Mouse (Mus musculus) hindbrain, embryonic 13.5 days (tissue): ENCODE measurements around the gene Bend5. TPM values are rescaled to one million over a fixed set of nuclear protein-coding genes. Genes with fewer than 3 reads are reported as not detected.

Experiments
- ATAC-seq: fragments of 200-750 bp; cut with Nextera tagmentation; 2 replicates; pipeline ENCODE4 v1.8.0; 2017; ENCODE audit warnings: moderate TSS enrichment; ENCODE audit not compliant: low FRiP score
- H3K27ac ChIP-seq: fragments of 300-500 bp; sonication (generic); 2 replicates; pipeline ENCODE4 v1.5.1; 2015; ENCODE audit warnings: inconsistent platforms, mild to moderate bottlenecking, moderate library complexity
- H3K27me3 ChIP-seq: fragments of 300-500 bp; sonication (generic); 2 replicates; pipeline ENCODE4 v1.6.1; 2015; ENCODE audit warnings: mild to moderate bottlenecking, inconsistent platforms
- H3K36me3 ChIP-seq: fragments of 300-500 bp; sonication (generic); 2 replicates; pipeline ENCODE4 v1.6.1; 2015; ENCODE audit warnings: mild to moderate bottlenecking, inconsistent platforms
- H3K4me1 ChIP-seq: fragments of 300-500 bp; sonication (generic); replicated peaks from 2 replicates; pipeline ENCODE4 v1.6.1; 2015; ENCODE audit warnings: inconsistent platforms
- H3K4me2 ChIP-seq: fragments of 300-500 bp; sonication (generic); 2 replicates; pipeline ENCODE4 v1.6.1; 2015; ENCODE audit warnings: inconsistent platforms, mild to moderate bottlenecking, moderate library complexity
- H3K4me3 ChIP-seq: fragments of 300-500 bp; sonication (generic); 2 replicates; pipeline ENCODE4 v1.5.1; 2015; ENCODE audit warnings: mild to moderate bottlenecking, inconsistent platforms
- H3K9ac ChIP-seq: fragments of 300-500 bp; sonication (generic); 2 replicates; pipeline ENCODE4 v1.6.1; 2015; ENCODE audit warnings: mild to moderate bottlenecking, inconsistent platforms
- H3K9me3 ChIP-seq: fragments of 300-500 bp; sonication (generic); 2 replicates; pipeline ENCODE4 v1.6.1; 2016; ENCODE audit warnings: inconsistent platforms
- WGBS: fragments of 180-500 bp; shearing (Covaris S2); methylation state at CpG from one replicate; pipeline ENCODE4 v1.1.7; 2015; 5-methylcytosine and 5-hydroxymethylcytosine counted together
- polyA plus RNA-seq: library from polyadenylated mRNA; unstranded; fragments of >200 nt; fragmentation: Nextera tagmentation; extraction: Ambion mirVana; gene quantifications from 2 replicates; pipeline ENCODE4 v1.2.1, GENCODE M21; 2015

Bend5 gene
- polyA plus RNA-seq, 1 experiment from 2014 or later, result 74.9 TPM

DNA sequence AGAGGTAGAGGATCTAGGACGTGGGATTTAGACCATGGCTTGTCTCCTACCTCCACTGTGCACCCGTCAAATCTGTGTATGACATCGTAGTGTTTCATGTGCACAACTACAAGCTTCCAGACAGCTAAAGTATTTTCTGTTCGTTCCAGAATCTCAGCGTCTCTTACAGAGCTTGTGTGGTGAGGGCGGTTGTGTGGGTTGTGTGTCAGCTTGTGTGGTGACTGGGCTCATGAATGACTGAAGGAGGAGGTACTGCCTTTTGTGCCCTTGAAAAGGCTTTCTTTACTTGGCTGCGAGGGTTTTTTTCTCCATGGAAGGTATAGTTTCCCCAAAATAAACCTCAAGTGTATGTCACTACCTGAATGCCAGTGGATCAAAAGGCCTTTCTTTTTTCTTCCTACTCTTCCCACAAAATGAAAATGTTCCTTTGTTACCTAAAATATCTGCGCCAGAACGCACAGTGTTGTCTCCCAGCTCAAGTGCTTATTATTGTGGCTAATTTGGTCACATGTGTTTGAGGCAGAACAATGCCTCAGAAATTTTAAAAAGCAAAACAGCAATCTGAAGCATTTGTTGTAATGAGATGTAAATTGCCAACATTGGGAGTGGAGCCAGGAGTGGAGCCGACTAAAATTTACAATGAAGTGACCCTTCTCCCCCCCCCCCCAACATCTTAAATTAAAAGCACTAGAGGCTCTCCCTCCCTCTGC lies 29.3 kb downstream of the Bend5 start:
- no peaks in the 10 kb centered on the region for H3K27me3 ChIP-seq
- peak overlapping the region; percentile 86 for H3K27ac ChIP-seq
- no peak overlapping the region for H3K9ac ChIP-seq
- no peak overlapping the region for H3K4me3 ChIP-seq
- peaks cover 47% of the 10 kb centered on the region for H3K4me1 ChIP-seq
- WGBS, result 33% methylated on average over 10 of the region's 10 CpGs
- ATAC-seq, result peak; percentile 60
- no peak overlapping the region for H3K4me2 ChIP-seq
- H3K9me3 ChIP-seq, result no peaks in the 10 kb centered on the region
- H3K36me3 ChIP-seq, result peaks cover 25% of the 10 kb centered on the region

DNA sequence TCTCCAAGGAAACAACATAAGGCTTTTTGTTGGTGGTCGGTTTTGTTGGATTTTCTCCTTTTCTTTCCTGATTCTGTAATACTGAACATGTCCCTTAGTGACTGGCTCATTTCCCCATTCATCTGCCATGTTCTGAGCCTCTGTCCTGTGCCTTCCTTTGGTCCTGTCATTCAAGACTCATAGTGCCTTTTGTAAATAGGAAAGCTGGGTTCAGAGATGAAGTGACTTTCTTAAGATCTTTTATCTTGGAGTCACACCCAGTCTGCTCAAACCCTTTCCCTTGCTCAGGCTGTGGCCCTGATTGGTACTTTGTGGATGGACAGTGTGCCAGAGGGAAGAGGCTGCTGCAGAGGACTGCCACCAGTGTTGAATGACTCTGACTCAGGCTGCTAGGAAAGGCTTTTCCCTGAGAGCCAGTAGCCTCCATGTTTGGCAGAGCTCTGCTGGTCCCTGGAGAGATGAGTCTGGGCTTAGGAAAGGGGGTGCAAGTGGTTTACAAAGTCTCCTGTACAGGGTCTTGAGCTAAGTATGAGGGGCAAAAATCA lies 29.9 kb downstream of the Bend5 start:
- WGBS, result 27% methylated on average over 1 of the region's 1 CpGs

DNA sequence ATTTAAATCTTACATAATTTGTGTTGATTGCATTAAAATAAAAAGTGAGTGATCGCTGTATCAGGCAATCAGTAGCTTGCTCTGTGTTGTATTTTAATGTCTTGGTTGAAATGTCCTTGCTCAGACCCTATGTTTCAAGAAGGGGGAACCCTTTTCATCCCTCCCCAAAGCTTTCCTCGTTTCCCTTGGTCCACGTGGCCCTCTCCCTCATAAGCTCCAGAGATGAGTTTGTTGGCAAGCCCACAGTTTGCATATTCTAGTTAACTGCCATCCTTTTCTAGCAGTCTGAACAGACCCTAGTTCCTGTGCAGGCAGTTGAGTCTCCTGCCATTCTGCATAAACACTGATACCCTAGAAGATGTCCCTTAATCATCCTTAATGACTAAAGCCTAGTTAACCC lies 33.1 kb downstream of the Bend5 start:
- Histone ChIP-seq H3K4me2 (no peak overlapping the region), H3K9me3 (no peaks in the 10 kb centered on the region), H3K27me3 (no peaks in the 10 kb centered on the region), H3K36me3 (peaks cover 60% of the 10 kb centered on the region), H3K4me3 (no peak overlapping the region), H3K4me1 (peaks cover 27% of the 10 kb centered on the region), H3K27ac (no peak overlapping the region), H3K9ac (no peak overlapping the region)
- WGBS, result 91% methylated on average over 3 of the region's 3 CpGs
- no peak for ATAC-seq

More for the DNA sequence above, 29.9 kb downstream of the Bend5 start:
- peaks cover 47% of the 10 kb centered on the region for H3K4me1 ChIP-seq
- H3K36me3 ChIP-seq, result peaks cover 31% of the 10 kb centered on the region
- no peak overlapping the region for H3K4me3 ChIP-seq
- ATAC-seq, result peak; percentile 79
- no peak overlapping the region for H3K4me2 ChIP-seq
- H3K9ac ChIP-seq, result no peak overlapping the region
- no peaks in the 10 kb centered on the region for H3K27me3 ChIP-seq
- H3K9me3 ChIP-seq, result no peaks in the 10 kb centered on the region
- peak overlapping the region; percentile 86 for H3K27ac ChIP-seq

DNA sequence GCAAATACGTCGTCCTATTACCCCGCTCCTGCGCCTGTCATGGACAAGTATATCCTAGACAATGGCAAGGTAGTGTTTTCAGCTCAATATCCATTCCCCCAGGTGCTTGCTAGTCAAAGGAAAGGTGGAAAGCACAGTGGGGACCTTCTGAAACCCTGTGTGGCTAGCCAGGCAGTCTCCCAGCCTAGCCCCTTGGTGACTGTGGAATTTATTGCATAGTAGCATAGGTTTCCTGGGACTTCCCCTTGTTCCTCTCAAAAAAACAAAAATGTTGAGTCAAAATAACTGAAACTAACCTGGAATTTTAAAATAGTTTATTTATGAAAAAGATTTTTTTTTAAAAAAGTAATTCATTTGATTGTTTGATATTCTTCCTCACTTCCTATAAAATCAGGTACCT lies 33.8 kb downstream of the Bend5 start:
- Histone ChIP-seq H3K27me3 (no peaks in the 10 kb centered on the region), H3K4me1 (peaks cover 20% of the 10 kb centered on the region), H3K4me2 (no peak overlapping the region), H3K9me3 (no peaks in the 10 kb centered on the region), H3K4me3 (no peak overlapping the region), H3K9ac (no peak overlapping the region), H3K36me3 (peaks cover 65% of the 10 kb centered on the region), H3K27ac (no peak overlapping the region)
- ATAC-seq, result no peak
- over 99% methylated on average over 4 of the region's 4 CpGs for WGBS

DNA sequence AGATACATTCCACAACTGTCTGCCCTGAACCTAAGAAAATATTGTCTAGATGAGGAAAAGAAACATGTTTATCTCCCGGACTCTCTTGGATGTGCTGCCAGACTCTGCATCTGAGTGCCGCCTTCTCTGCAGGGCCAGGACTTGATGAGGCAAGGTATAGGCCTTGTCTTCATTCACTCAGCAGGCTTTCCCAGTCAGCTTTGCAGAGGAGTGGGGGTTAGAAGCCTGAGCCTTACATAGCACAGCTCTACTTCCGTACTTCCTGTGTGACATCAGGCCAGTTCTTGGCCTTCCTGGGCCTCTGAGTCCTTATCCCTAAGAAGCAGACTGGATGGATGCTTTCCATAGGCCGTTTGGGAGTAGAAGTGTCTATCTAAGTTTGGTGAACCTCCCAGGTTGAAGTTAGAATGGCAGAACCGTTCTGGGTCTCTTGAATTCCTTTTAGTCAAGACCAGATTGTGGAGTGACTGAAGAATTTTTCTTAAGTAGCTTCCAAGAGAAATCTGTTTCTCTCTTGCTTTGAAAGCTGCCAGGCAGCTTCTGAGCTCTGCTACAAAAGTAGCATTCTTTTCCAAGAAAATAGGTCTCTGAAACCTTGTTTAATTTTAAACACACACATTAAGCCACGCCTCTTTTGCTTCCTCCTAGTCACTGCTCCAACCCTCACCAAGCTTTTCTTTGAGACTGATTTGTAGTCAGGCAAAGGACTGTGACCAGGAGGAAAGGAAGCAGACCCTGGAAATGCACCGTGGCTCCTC lies 34.8 kb downstream of the Bend5 start:
- H3K4me2 ChIP-seq, result no peak overlapping the region
- H3K27me3 ChIP-seq, result no peaks in the 10 kb centered on the region
- 86% methylated on average over 7 of the region's 7 CpGs for WGBS
- ATAC-seq, result no peak
- peaks cover 75% of the 10 kb centered on the region for H3K36me3 ChIP-seq
- H3K9ac ChIP-seq, result no peak overlapping the region
- no peak overlapping the region for H3K27ac ChIP-seq
- peaks cover 11% of the 10 kb centered on the region for H3K4me1 ChIP-seq
- H3K4me3 ChIP-seq, result no peak overlapping the region
- no peaks in the 10 kb centered on the region for H3K9me3 ChIP-seq

DNA sequence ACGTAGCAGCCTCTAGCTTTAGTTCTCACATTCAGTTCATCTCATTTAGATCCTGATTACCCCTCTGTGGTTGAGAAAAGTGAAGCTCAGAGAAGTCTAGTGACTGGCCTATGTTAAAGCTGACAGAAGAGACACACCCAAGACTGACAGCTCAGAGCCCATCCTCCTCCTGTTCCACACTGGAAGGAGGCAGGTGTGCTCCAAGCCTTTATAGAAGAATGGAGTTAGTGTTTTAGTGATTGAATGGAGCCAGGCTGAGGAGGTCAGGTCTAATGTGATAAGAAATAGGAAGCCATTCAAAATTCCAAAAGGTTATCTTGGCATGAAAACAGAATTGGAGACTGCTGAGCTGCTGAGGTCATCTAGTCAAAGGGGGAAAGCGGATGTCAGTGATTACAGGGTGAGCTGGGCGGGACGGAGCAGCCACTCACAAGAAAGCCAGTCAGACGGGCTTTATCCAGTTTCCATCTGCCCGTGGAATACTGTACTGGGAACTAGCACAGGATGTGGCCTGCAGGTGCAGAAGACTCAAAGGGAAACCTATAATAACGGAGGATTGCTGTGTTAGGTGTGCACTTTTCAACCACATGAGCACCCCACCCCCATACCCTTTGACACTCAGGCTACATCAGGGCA lies 36.6 kb downstream of the Bend5 start:
- Histone ChIP-seq H3K4me3 (no peak overlapping the region), H3K9me3 (no peaks in the 10 kb centered on the region), H3K27ac (no peak overlapping the region), H3K27me3 (no peaks in the 10 kb centered on the region), H3K36me3 (peaks cover 84% of the 10 kb centered on the region), H3K4me1 (peaks cover 16% of the 10 kb centered on the region), H3K4me2 (no peak overlapping the region), H3K9ac (no peak overlapping the region)
- ATAC-seq, result no peak
- 80% methylated on average over 7 of the region's 7 CpGs for WGBS

DNA sequence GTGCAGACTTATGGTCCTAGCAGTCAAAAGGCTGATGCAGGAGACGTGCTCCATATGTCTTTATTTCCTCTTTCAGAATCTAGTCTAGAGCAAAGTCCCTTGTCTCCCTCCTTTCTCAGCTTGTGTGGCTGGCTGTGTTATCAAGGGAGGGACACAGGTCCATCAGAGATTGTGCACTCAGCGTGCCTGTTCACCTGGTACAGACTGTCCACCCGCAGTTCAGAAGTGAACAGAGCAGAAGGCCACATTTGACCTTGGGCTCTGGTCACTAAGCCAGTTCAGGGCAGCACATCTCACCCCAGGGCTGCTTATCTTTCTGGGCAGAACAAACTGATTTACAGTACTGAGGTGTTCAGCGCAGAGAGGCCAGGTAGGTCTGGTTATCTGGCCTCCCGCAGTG lies 37.4 kb downstream of the Bend5 start:
- ATAC-seq, result no peak
- Histone ChIP-seq H3K27me3 (no peaks in the 10 kb centered on the region), H3K36me3 (peaks cover 82% of the 10 kb centered on the region), H3K9ac (no peak overlapping the region), H3K4me3 (no peak overlapping the region), H3K4me1 (peaks cover 24% of the 10 kb centered on the region), H3K27ac (no peak overlapping the region), H3K4me2 (no peak overlapping the region), H3K9me3 (no peaks in the 10 kb centered on the region)
- 91% methylated on average over 5 of the region's 5 CpGs for WGBS

DNA sequence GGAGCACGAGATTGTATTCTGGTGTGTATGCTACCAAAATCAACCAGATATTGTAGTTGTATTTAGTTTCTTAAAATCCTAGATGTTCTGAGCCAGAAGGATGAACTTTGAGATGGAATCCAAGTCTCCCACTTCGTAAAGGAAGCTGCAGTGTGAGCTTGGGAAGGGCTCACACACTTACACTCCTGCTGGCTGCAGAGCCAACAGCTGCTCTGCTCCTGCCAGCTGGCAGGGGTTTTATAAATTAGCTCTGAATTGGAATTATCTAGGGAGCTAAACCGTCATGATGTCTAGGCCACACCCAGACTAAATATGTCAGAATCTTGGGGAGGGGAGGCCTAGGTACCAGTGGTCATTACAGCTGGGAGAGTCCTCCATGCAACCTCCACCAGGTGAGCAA lies 38.5 kb downstream of the Bend5 start:
- H3K4me1 ChIP-seq, result peaks cover 35% of the 10 kb centered on the region
- H3K27ac ChIP-seq, result no peak overlapping the region
- no peak overlapping the region for H3K4me3 ChIP-seq
- H3K9me3 ChIP-seq, result no peaks in the 10 kb centered on the region
- no peak for ATAC-seq
- 66% methylated on average over 3 of the region's 3 CpGs for WGBS
- no peak overlapping the region for H3K9ac ChIP-seq
- H3K4me2 ChIP-seq, result no peak overlapping the region
- H3K27me3 ChIP-seq, result no peaks in the 10 kb centered on the region
- H3K36me3 ChIP-seq, result peaks cover 84% of the 10 kb centered on the region

DNA sequence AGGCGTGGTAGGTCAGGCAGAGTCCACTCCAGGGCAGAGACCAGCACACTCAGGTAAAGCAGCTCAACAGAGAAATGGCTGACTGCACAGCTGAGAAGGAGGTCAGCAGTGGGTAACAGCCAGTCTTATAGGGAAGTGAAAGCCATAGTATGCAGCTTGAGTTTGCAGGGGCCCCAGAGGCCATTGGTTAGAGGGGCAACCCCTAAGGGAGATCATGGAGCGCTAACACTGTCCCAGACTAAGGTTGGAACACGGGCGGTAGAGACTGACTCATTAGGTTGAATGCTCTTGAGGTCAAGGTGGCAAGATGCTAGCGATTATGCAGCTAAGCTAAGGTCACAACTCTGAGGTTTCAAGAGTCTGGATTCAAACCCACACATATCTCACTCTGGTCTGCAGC lies 40.8 kb downstream of the Bend5 start:
- no peak for ATAC-seq
- peak overlapping the region; percentile 78 for H3K27ac ChIP-seq
- peaks cover 82% of the 10 kb centered on the region for H3K36me3 ChIP-seq

DNA sequence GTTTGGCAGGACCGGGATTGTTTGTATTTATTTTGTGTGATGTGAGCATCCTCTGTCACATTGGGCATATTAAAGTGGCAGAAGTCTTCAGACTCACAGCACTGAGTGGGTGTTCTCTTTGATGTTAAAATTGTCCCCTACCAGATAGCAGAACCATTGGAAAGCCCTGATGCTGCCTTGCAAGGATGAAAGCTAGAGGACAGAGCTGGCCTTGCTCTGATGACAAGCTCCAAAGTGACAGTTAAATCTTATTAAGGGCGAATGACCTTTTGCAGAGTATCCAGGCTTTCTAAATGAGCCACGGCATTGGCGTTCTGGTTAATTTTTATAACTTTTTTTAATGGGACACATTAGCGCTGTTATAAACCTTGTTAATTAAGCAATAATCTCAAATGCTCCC lies 42.8 kb downstream of the Bend5 start:
- Histone ChIP-seq H3K4me1 (peaks cover 32% of the 10 kb centered on the region), H3K36me3 (peaks cover 68% of the 10 kb centered on the region), H3K9ac (no peak overlapping the region), H3K27me3 (no peaks in the 10 kb centered on the region), H3K4me2 (no peak overlapping the region), H3K9me3 (no peaks in the 10 kb centered on the region), H3K27ac (peak overlapping the region; percentile 78), H3K4me3 (no peak overlapping the region)
- no peak for ATAC-seq
- WGBS, result 72% methylated on average over 5 of the region's 5 CpGs

More for the DNA sequence above, 40.8 kb downstream of the Bend5 start:
- WGBS, result 90% methylated on average over 5 of the region's 5 CpGs
- Histone ChIP-seq H3K27me3 (no peaks in the 10 kb centered on the region), H3K9ac (no peak overlapping the region), H3K4me2 (no peak overlapping the region), H3K4me1 (peaks cover 37% of the 10 kb centered on the region), H3K4me3 (no peak overlapping the region), H3K9me3 (no peaks in the 10 kb centered on the region)

DNA sequence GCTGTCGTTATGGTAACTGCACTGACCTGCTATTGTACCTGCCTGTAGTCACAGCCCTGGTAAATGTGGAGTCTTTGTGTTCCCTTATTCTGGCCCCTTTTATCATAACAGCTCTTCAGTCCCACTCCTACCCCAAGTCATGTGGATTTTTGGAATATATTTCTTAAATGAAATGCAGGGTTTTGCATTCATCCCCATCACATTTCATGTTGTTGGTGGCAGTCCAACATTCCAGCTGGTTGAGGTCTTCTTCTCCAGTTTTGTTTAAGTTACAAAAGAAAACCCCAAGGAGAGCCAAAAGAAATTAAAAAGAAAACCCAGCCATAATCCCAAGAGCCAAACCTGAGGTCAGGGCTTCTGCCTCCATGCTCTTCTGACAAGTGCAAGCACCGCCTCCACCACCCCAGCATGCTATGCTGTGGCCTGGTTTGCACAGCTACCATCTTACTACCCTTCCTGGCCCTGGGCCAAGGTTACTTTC lies 52.5 kb downstream of the Bend5 start:
- no peak for ATAC-seq
- H3K9ac ChIP-seq, result no peak overlapping the region
- no peaks in the 10 kb centered on the region for H3K27me3 ChIP-seq
- no peak overlapping the region for H3K4me3 ChIP-seq
- H3K4me2 ChIP-seq, result no peak overlapping the region
- H3K4me1 ChIP-seq, result peaks cover 8% of the 10 kb centered on the region
- WGBS, result 83% methylated on average over 2 of the region's 2 CpGs
- no peaks in the 10 kb centered on the region for H3K9me3 ChIP-seq
- no peaks in the 10 kb centered on the region for H3K36me3 ChIP-seq
- no peak overlapping the region for H3K27ac ChIP-seq

DNA sequence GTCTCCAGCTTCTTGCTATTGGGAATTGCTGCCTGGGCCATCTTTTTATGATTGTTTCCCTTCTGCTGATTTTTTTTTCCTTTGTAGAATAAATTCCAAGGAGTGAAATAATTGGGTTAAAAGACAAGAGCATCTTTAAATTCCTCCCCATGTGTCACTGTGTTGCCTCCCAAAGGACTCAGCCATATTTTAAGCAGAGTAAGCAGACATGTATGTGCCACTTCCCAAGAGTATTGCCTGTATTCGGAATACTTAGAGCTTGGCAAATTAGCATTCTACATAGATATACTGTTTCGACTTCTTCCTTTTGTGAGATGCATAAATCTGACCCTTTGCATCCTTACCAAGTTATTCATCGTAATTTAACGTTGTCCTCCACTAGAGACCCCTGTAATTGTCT lies 53.0 kb downstream of the Bend5 start:
- H3K27ac ChIP-seq, result no peak overlapping the region
- WGBS, result 80% methylated on average over 4 of the region's 4 CpGs
- H3K4me3 ChIP-seq, result no peak overlapping the region

More for the DNA sequence above, 53.0 kb downstream of the Bend5 start:
- no peak overlapping the region for H3K9ac ChIP-seq
- no peaks in the 10 kb centered on the region for H3K36me3 ChIP-seq
- H3K4me1 ChIP-seq, result peaks cover 13% of the 10 kb centered on the region
- no peaks in the 10 kb centered on the region for H3K27me3 ChIP-seq
- ATAC-seq, result no peak
- H3K9me3 ChIP-seq, result no peaks in the 10 kb centered on the region
- no peak overlapping the region for H3K4me2 ChIP-seq
